Mouse (Mus musculus) liver, embryonic 15.5 days (tissue): ENCODE measurements around the gene Ckm. TPM values are rescaled to one million over a fixed set of nuclear protein-coding genes. Genes with fewer than 3 reads are reported as not detected.

ENCODE experiments used
- ATAC-seq: fragments of 200-750 bp; cut with Nextera tagmentation; 2 replicates; pipeline ENCODE4 v1.8.0; 2017; ENCODE audit warnings: moderate number of reproducible peaks, mild to moderate bottlenecking, moderate library complexity; ENCODE audit not compliant: insufficient read depth
- H3K27ac ChIP-seq: fragments of 300-500 bp; sonication (generic); replicated peaks from 2 replicates; pipeline ENCODE4 v1.5.1; 2015; ENCODE audit warnings: mild to moderate bottlenecking, inconsistent platforms
- H3K27me3 ChIP-seq: fragments of 300-500 bp; sonication (generic); 2 replicates; pipeline ENCODE4 v1.6.1; 2015; ENCODE audit warnings: mild to moderate bottlenecking, inconsistent platforms
- H3K36me3 ChIP-seq: fragments of 300-500 bp; sonication (generic); replicated peaks from 2 replicates; pipeline ENCODE4 v1.6.1; 2015; ENCODE audit warnings: moderate library complexity, mild to moderate bottlenecking, inconsistent platforms
- H3K4me1 ChIP-seq: fragments of 300-500 bp; sonication (generic); replicated peaks from 2 replicates; pipeline ENCODE4 v1.6.1; 2015; ENCODE audit warnings: inconsistent platforms
- H3K4me2 ChIP-seq: fragments of 300-500 bp; sonication (generic); 2 replicates; pipeline ENCODE4 v1.6.1; 2015; ENCODE audit warnings: moderate library complexity, mild to moderate bottlenecking, inconsistent platforms
- H3K4me3 ChIP-seq: fragments of 300-500 bp; sonication (generic); replicated peaks from 2 replicates; pipeline ENCODE4 v1.5.1; 2015; ENCODE audit warnings: mild to moderate bottlenecking, inconsistent platforms
- H3K9ac ChIP-seq: fragments of 300-500 bp; sonication (generic); 2 replicates; pipeline ENCODE4 v1.6.1; 2015; ENCODE audit warnings: moderate library complexity, mild to moderate bottlenecking, inconsistent platforms
- H3K9me3 ChIP-seq: fragments of 300-500 bp; sonication (generic); replicated peaks from 2 replicates; pipeline ENCODE4 v1.6.1; 2016; ENCODE audit warnings: inconsistent platforms
- WGBS: fragments of 180-500 bp; shearing (Covaris S2); methylation state at CpG from one replicate; pipeline ENCODE4 v1.1.7; 2015; ENCODE audit warnings: mixed read lengths; ENCODE audit not compliant: insufficient replicate concordance; 5-methylcytosine and 5-hydroxymethylcytosine counted together
- polyA plus RNA-seq: library from polyadenylated mRNA; unstranded; fragments of >200 nt; fragmentation: Nextera tagmentation; extraction: Ambion mirVana; gene quantifications from 2 replicates; pipeline ENCODE4 v1.2.1, GENCODE M21; 2015

The Ckm gene
- polyA plus RNA-seq, 1 experiment from 2014 or later = 49.9 TPM

DNA sequence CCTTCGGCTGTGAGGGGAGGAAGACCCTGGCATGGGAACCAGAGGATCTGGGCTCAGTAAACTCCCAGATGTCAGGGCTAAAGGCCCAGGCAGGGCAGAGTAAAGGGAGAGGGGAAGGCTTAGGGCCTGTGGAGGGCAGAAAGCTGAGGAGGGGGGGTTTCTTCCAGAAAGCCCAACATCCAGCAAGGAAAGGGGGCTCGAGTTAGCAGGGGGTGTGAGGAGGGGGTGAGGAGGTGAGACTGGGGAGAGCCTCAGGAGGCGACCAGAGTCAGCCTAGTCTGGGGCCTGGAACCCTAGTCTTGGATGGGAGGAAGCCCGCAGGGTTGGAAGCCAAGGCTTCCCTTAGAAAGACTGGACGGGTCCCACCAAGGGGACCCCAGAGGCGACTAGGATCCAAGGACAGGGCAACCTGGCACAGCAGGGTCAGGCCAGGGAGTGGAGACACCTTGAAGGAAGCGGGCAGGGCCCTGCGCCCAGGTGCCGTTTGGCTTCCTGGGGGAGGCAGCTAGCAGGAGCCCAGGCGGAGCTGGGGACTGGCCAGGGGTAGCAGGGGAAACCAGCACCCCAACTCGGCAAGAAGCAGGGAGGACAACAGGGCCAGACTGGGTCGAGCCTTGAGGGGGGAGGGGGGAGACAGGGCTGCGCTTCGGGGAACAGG, 53.0 kb downstream of the Ckm start:
- Histone ChIP-seq H3K36me3 (no peaks in the 10 kb centered on the region), H3K4me1 (peaks cover 43% of the 10 kb centered on the region), H3K4me3 (peak overlapping the region; percentile 77), H3K4me2 (peak overlapping the region; percentile 90), H3K9ac (peak overlapping the region; percentile 73), H3K27ac (0 out of 2 replicates have a peak overlapping the region, but pooled peaks have one; percentile 29), H3K27me3 (peaks cover 2% of the 10 kb centered on the region), H3K9me3 (no peaks in the 10 kb centered on the region)
- ATAC-seq = no peak
- 11% methylated on average over 14 of the region's 14 CpGs for WGBS

DNA sequence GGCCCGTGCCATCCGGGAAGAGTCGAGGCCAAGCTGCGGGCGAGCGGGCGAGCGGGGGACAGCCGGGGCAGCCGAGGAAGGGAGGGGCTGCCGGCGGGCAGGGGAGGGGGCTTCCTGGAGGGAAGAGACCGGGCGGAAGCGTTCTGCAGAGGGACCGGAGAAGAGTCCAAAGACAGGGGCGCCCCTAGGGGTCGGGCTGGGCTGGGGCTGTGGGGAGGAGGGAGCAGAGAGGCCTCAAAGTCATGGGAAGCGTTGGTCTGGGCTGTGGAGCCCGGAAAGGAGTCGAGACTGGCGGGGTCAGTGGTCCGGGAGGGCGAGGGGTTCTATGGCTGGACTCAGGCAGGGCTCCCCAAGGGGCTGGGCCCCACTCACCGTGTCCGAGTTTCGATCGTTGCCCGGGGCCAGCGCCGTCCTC, 53.5 kb downstream of the Ckm start:
- Histone ChIP-seq H3K27me3 (peaks cover 7% of the 10 kb centered on the region), H3K4me3 (peak overlapping the region; percentile 77), H3K4me1 (peaks cover 47% of the 10 kb centered on the region), H3K4me2 (peak overlapping the region; percentile 90), H3K9ac (peak overlapping the region; percentile 73), H3K27ac (0 out of 2 replicates have a peak overlapping the region, but pooled peaks have one; percentile 29), H3K36me3 (no peaks in the 10 kb centered on the region), H3K9me3 (no peaks in the 10 kb centered on the region)
- WGBS = 0% methylated on average over 31 of the region's 31 CpGs
- peak; percentile 51 for ATAC-seq

DNA sequence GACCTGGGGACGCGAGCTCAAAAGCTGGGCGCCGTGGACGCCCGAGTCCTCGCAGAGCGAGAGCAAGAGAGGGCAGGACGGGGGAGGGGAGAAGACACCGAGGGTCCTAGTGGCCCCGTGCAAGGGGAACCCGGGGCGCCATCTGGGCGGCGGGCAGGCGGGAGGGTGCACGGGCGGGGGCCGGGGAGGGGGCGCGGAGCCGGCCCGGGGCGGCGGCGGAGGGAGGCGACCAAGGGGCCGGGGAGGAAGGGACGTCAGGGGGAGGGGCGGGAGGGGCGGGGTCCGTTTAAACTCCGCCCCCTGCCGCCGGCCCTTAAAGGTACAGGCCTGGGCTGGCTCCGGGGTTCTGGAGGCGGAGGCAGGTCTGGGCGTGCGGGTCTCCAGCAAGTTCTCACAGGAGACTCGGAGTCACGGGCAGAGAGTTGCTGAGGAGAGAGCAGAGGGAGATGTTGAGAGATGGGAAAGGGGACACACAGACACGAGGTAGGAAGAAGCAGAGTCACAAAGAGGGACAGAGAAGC, 54.1 kb downstream of the Ckm start, which contains the start of gene Mark4:
Gene Mark4, minus strand, starts transcription at position 231 of the 521 bp plus-strand sequence.
- peaks cover 12% of the 10 kb centered on the region for H3K27me3 ChIP-seq
- no peaks in the 10 kb centered on the region for H3K9me3 ChIP-seq
- H3K36me3 ChIP-seq = no peaks in the 10 kb centered on the region
- peak; percentile 78 for ATAC-seq
- peak within 1 kb of the TSS; percentile 73 for H3K9ac ChIP-seq
- under 1% methylated on average over 24 of the region's 42 CpGs for WGBS
- H3K27ac ChIP-seq = 0 out of 2 replicates have a peak within 1 kb of the TSS, but pooled peaks have one; percentile 29
- H3K4me2 ChIP-seq = peak within 1 kb of the TSS; percentile 90
- H3K4me3 ChIP-seq = peak within 1 kb of the TSS; percentile 77
- peaks cover 47% of the 10 kb centered on the region for H3K4me1 ChIP-seq

DNA sequence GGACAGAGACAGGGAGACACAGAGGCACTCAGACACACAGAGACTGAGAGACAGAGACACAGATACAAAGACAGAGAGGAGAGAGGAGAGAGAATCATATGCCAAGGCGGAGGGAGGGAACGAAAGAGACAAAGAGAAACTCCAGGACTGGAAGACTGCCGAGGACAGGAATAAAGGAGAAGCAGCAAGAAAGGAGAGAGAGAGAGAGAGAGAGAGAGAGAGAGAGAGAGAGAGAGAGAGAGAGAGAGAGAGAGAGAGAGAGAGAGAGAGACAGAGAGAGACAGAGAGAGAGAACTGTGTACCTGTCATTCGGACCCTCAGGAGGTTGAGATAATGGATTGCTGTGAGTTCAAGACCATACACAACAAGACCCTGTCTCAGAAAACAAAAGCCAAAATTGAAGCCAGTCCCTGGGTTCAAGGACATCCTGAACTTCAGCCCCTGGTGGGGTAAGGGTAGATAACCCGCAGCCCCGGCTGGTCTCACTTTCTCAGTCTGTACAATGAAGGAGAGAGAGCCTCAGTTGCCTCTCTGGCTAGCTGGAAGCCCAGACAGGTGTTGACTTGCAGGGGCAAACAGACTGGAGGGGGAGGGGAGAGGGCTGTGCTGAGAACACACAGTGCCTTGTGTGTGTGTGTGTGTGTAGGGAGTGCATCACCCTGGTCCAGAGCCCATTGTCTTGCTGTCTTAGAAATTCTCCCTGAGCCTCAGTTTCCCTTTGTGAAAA, 54.7 kb downstream of the Ckm start:
- ATAC-seq = no peak
- peak overlapping the region; percentile 73 for H3K9ac ChIP-seq
- H3K36me3 ChIP-seq = no peaks in the 10 kb centered on the region
- H3K4me1 ChIP-seq = peaks cover 47% of the 10 kb centered on the region
- peaks cover 19% of the 10 kb centered on the region for H3K27me3 ChIP-seq
- peak overlapping the region; percentile 90 for H3K4me2 ChIP-seq
- peak overlapping the region; percentile 77 for H3K4me3 ChIP-seq
- WGBS = 29% methylated on average over 6 of the region's 6 CpGs
- no peak overlapping the region for H3K27ac ChIP-seq
- no peaks in the 10 kb centered on the region for H3K9me3 ChIP-seq

DNA sequence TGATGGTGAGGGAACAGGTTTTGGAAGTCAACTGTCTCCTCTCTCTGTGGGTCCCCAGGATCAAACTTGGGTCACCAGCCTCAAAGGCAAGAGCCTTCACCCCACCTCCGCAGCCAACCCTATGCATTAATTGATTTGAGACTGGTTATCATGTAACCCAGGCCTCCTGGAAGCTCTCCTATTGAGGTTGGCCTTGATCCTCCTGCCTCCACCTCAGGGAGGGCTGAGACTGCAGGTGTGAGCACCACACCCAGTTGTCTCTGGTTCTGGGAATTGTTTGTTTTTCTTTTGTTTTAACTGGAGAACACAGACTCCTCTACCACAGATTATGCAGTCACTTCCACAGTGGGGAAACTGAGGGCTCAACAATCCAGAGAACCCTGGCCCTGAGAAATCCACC, 55.9 kb downstream of the Ckm start:
- no peak overlapping the region for H3K4me3 ChIP-seq
- H3K4me2 ChIP-seq = no peak overlapping the region
- H3K36me3 ChIP-seq = no peaks in the 10 kb centered on the region
- peaks cover 47% of the 10 kb centered on the region for H3K4me1 ChIP-seq
- no peaks in the 10 kb centered on the region for H3K9me3 ChIP-seq
- H3K27me3 ChIP-seq = peaks cover 31% of the 10 kb centered on the region
- no peak overlapping the region for H3K9ac ChIP-seq
- H3K27ac ChIP-seq = no peak overlapping the region
- ATAC-seq = no peak
- 56% methylated on average over 1 of the region's 1 CpGs for WGBS

DNA sequence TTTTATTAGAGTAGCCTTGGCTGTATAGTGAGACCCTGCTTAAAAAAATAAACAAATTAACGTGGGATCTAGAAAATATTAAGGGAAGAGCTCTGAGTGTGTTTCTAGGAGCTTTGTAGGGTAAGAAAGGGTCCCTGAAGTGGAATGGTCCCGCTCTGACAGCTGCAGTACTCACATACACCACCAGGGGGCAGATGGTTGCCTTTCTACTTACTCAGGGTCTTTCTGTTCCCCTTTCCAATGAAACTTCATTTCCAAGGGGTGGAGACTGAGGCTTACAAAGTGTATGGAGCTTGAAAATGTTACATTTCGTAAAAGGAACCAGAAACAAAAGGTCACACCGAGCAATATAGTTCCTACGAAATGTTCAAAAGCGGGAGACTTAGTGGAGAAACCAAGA, 56.9 kb downstream of the Ckm start:
- Histone ChIP-seq H3K4me3 (no peak overlapping the region), H3K27ac (no peak overlapping the region), H3K36me3 (no peaks in the 10 kb centered on the region), H3K4me2 (no peak overlapping the region), H3K4me1 (peaks cover 41% of the 10 kb centered on the region), H3K9me3 (no peaks in the 10 kb centered on the region), H3K27me3 (peaks cover 38% of the 10 kb centered on the region), H3K9ac (no peak overlapping the region)
- WGBS = 11% methylated on average over 6 of the region's 6 CpGs
- no peak for ATAC-seq

DNA sequence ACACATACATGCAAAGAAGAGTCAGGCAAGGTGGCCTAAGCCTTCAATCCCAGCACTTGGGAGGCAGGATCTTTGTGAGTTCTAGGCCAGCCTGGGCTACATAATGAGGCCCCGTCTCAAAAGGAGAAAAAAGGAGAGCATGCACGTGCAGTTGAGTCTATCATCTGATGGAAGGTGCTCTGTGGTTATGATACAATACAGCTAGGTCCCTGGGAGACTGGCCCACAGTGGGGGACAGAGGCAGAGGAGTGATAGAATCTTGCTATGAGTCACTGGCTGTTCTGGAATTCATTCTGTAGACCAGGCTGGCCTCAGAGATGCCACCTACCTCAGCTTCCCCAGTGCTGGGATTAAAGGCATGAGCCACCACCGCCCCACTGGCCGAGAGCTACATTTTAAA, 57.9 kb downstream of the Ckm start:
- Histone ChIP-seq H3K36me3 (no peaks in the 10 kb centered on the region), H3K27ac (no peak overlapping the region), H3K4me2 (no peak overlapping the region), H3K9ac (no peak overlapping the region), H3K4me1 (peaks cover 31% of the 10 kb centered on the region), H3K4me3 (no peak overlapping the region), H3K9me3 (no peaks in the 10 kb centered on the region), H3K27me3 (peaks cover 41% of the 10 kb centered on the region)
- ATAC-seq = no peak
- WGBS = 26% methylated on average over 4 of the region's 4 CpGs

DNA sequence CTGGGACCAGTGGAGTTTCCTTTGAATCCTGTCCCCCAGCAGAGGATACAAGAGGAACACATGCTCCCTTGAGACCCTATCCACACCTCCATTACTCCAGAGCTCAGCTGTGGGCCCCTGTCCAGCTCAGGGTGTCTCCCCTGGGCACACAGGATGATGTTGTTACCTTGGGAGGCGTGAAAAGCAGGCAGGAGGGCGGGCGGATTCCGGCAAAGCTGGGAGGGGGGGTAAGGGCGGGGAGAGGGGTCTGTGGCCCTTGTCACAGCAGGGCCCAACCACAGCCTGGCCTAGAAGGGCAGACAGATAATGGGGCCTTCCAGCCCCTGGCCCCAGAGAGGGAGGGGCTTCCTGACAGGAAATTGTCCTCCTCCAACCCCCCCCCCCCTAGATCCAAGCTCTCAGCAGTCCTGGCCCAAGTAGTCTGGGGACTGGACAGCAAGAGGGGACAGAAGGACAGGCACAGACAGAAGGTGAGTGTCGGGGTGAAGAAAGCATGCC, 58.4 kb downstream of the Ckm start, which contains the start of gene Exoc3l2:
Gene Exoc3l2, plus strand, starts transcription at position 448 of the 498 bp plus-strand sequence.
- no peak for ATAC-seq
- 11% methylated on average over 6 of the region's 6 CpGs for WGBS
- H3K9me3 ChIP-seq = no peaks in the 10 kb centered on the region
- H3K4me2 ChIP-seq = no peak within 1 kb of the TSS
- H3K4me1 ChIP-seq = peaks cover 30% of the 10 kb centered on the region
- no peaks in the 10 kb centered on the region for H3K36me3 ChIP-seq
- peak within 1 kb of the TSS; percentile 27; the same call in 1 of the 2 replicates for H3K4me3 ChIP-seq
- H3K27me3 ChIP-seq = peaks cover 41% of the 10 kb centered on the region
- H3K27ac ChIP-seq = no peak within 1 kb of the TSS
- H3K9ac ChIP-seq = no peak within 1 kb of the TSS

DNA sequence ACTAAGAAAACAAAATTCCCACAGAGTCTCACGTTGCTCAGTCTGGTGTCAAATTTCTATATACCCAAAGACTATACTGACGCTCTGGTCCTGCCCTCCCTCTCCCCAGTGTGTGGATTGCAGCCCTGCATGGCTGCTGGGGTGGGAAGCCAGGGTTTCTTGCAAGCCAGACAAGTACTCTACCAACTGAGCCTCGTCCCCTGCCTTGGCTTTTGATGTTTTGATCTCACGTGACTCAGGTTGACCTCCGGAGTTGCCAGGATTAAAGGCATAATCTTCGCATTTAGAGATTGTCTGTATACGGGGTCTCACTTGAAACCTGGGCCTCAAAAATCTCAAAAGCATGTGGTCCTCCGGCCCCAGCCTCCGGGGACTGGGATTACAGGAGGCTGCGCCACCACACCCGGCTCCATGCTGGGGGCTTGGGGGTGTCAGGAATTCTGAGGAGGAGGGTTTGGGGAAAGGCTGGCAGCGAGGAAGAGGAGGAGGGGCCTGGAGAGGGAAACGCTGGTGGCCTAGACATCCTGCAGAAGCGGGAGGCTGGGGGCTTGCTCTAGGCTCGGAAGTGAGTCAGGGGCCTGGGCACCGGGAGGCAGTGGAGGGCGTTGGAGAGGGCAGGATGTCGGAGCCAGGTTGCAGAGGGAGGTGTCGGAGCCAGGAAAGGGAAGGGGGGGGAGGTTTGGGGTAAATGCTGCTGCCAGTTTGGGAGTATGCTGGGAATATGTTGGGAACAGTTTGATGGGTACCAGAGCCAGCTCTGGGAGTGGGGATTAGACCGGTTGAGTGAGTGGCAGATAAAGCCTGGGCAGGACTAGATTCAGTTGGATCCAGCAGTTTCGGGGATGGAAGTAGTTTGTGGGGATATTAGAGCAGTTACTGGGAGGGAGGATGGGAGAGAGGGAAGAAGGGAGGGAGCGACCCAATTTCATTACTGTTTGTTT, 60.1 kb downstream of the Ckm start:
- no peak for ATAC-seq
- no peak overlapping the region for H3K27ac ChIP-seq
- H3K4me3 ChIP-seq = no peak overlapping the region
- no peak overlapping the region; the same call in 1 of the 2 replicates for H3K4me2 ChIP-seq
- no peaks in the 10 kb centered on the region for H3K36me3 ChIP-seq
- 17% methylated on average over 22 of the region's 22 CpGs for WGBS
- no peak overlapping the region for H3K9ac ChIP-seq
- H3K9me3 ChIP-seq = no peaks in the 10 kb centered on the region
- H3K4me1 ChIP-seq = peaks cover 17% of the 10 kb centered on the region
- H3K27me3 ChIP-seq = peaks cover 48% of the 10 kb centered on the region

DNA sequence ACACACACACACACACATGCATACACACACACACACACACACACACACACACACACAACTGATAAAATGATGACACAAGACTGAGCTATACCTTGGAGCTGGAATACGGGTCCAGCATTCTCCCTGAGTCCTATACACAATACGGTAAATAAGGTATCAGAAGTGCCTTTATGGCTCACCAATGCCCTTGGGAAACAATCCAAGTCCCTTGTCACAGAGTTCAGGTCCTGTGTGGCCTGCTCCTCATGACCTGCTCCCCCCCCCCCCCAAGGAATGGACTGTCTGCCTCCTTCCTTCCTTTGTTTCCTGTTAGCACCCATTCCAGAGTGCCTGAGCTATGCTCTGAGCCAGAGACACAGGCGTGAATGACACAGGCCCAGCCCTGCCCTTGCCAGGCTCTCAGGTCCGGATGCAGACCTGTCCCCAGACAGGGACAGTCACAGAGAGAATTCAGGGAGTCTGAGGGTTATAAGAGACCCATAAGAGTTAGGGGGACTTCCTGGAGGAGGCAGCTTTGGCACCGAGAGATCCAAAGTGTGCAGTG, 62.1 kb downstream of the Ckm start:
- Histone ChIP-seq H3K4me1 (peaks cover 15% of the 10 kb centered on the region), H3K36me3 (no peaks in the 10 kb centered on the region), H3K9ac (no peak overlapping the region), H3K27ac (no peak overlapping the region), H3K9me3 (no peaks in the 10 kb centered on the region), H3K4me2 (no peak overlapping the region), H3K4me3 (no peak overlapping the region), H3K27me3 (peaks cover 60% of the 10 kb centered on the region)
- 0 out of 2 replicates have a peak, but pooled peaks have one; percentile 16 for ATAC-seq
- 51% methylated on average over 5 of the region's 5 CpGs for WGBS
